Mouse (Mus musculus): ENCODE data around the gene Phb2. TPM values are rescaled to one million over a fixed set of nuclear protein-coding genes. Genes with fewer than 3 reads are reported as not detected.

Phb2 gene
- polyA plus RNA-seq (2014; fragmentation: Nextera tagmentation; extraction: Ambion mirVana): 335 and 336 TPM in 2 replicates

- peaks cover 20% of the 10 kb centered on the region for H3K36me3 ChIP-seq (ENCODE audit: control insufficient read depth, insufficient read depth, low read length)
- peak; percentile 95 for ATAC-seq (replicated peaks; ENCODE audit: insufficient number of reproducible peaks, low FRiP score, low TSS enrichment)
- no peaks in the 10 kb centered on the region for H3K9me3 ChIP-seq (replicated peaks; ENCODE audit: control insufficient read depth, low read length)
- peaks cover 13% of the 10 kb centered on the region for H3K4me1 ChIP-seq (ENCODE audit: control insufficient read depth, insufficient read depth, low read length)
- H3K27ac ChIP-seq (ENCODE audit: low read depth, low read length): peak within 1 kb of the TSS; percentile 64
- H3K4me3 ChIP-seq (ENCODE audit: low read depth, low read length): peak within 1 kb of the TSS; percentile 63
- H3K9ac ChIP-seq (ENCODE audit: low read depth, low read length): peak within 1 kb of the TSS; percentile 98
- peak within 1 kb of the TSS; percentile 92 for H3K4me2 ChIP-seq
- under 1% methylated on average over 71 of the region's 76 CpGs for WGBS (ENCODE audit: insufficient replicate concordance)
- no peaks in the 10 kb centered on the region for H3K27me3 ChIP-seq (ENCODE audit: control insufficient read depth, insufficient read depth, low read length)
Measured at GRCm38 (mm10) chr6:124711824-124712782, at the start of gene Phb2, which contains the start of gene Emg1. Gene Phb2 (plus strand): TSS chr6:124712336. Gene Emg1 (minus strand): TSS chr6:124712178.

GRCm38 (mm10) chr6:124662477-124663423 is 49.4 kb upstream of the Phb2 start, which contains the start of gene Lpcat3:
Gene Lpcat3 (plus strand): TSS chr6:124663027.
- Histone ChIP-seq H3K4me2 (peak within 1 kb of the TSS; percentile 91), H3K9me3 (replicated peaks; ENCODE audit: control insufficient read depth, low read length) (no peaks in the 10 kb centered on the region), H3K27me3 (ENCODE audit: control insufficient read depth, insufficient read depth, low read length) (no peaks in the 10 kb centered on the region), H3K4me1 (ENCODE audit: control insufficient read depth, insufficient read depth, low read length) (peaks cover 4% of the 10 kb centered on the region; the same call in 1 of the 2 replicates), H3K27ac (ENCODE audit: low read depth, low read length) (peak within 1 kb of the TSS; percentile 75), H3K36me3 (ENCODE audit: control insufficient read depth, insufficient read depth, low read length) (no peaks in the 10 kb centered on the region), H3K9ac (ENCODE audit: low read depth, low read length) (peak within 1 kb of the TSS; percentile 78), H3K4me3 (ENCODE audit: low read depth, low read length) (peak within 1 kb of the TSS; percentile 81)
- peak; percentile 99 for ATAC-seq (replicated peaks; ENCODE audit: insufficient number of reproducible peaks, low FRiP score, low TSS enrichment)
- under 1% methylated on average over 50 of the region's 87 CpGs for WGBS (ENCODE audit: insufficient replicate concordance)

- peak overlapping the region; percentile 81 for H3K4me3 ChIP-seq (ENCODE audit: low read depth, low read length)
- 13% methylated on average over 13 of the region's 13 CpGs for WGBS (ENCODE audit: insufficient replicate concordance)
- H3K9ac ChIP-seq (ENCODE audit: low read depth, low read length): peak overlapping the region; percentile 78
- no peak for ATAC-seq (replicated peaks; ENCODE audit: insufficient number of reproducible peaks, low FRiP score, low TSS enrichment)
- no peaks in the 10 kb centered on the region for H3K9me3 ChIP-seq (replicated peaks; ENCODE audit: control insufficient read depth, low read length)
- no peak overlapping the region for H3K27ac ChIP-seq (ENCODE audit: low read depth, low read length)
- H3K27me3 ChIP-seq (ENCODE audit: control insufficient read depth, insufficient read depth, low read length): no peaks in the 10 kb centered on the region
- H3K4me2 ChIP-seq: peak overlapping the region; percentile 91
- peaks cover 4% of the 10 kb centered on the region; the same call in 1 of the 2 replicates for H3K4me1 ChIP-seq (ENCODE audit: control insufficient read depth, insufficient read depth, low read length)
- no peaks in the 10 kb centered on the region for H3K36me3 ChIP-seq (ENCODE audit: control insufficient read depth, insufficient read depth, low read length)
Measured at GRCm38 (mm10) chr6:124663424-124663795, 48.7 kb upstream of the Phb2 start.

GRCm38 (mm10) chr6:124664256-124664655 is 47.9 kb upstream of the Phb2 start:
- WGBS (ENCODE audit: insufficient replicate concordance): 82% methylated on average over 7 of the region's 7 CpGs
- H3K4me3 ChIP-seq (ENCODE audit: low read depth, low read length): no peak overlapping the region

GRCm38 (mm10) chr6:124665011-124665410 is 47.1 kb upstream of the Phb2 start:
- Histone ChIP-seq H3K9ac (ENCODE audit: low read depth, low read length) (no peak overlapping the region), H3K27me3 (ENCODE audit: control insufficient read depth, insufficient read depth, low read length) (no peaks in the 10 kb centered on the region), H3K4me3 (ENCODE audit: low read depth, low read length) (no peak overlapping the region), H3K36me3 (ENCODE audit: control insufficient read depth, insufficient read depth, low read length) (no peaks in the 10 kb centered on the region), H3K27ac (ENCODE audit: low read depth, low read length) (no peak overlapping the region), H3K9me3 (replicated peaks; ENCODE audit: control insufficient read depth, low read length) (no peaks in the 10 kb centered on the region), H3K4me2 (no peak overlapping the region), H3K4me1 (ENCODE audit: control insufficient read depth, insufficient read depth, low read length) (peaks cover 4% of the 10 kb centered on the region; the same call in 1 of the 2 replicates)
- no peak for ATAC-seq (replicated peaks; ENCODE audit: insufficient number of reproducible peaks, low FRiP score, low TSS enrichment)
- WGBS (ENCODE audit: insufficient replicate concordance): 92% methylated on average over 10 of the region's 10 CpGs

More at GRCm38 (mm10) chr6:124664256-124664655, 47.9 kb upstream of the Phb2 start:
- H3K4me2 ChIP-seq: peak overlapping the region; percentile 91
- no peak for ATAC-seq (replicated peaks; ENCODE audit: insufficient number of reproducible peaks, low FRiP score, low TSS enrichment)
- H3K27ac ChIP-seq (ENCODE audit: low read depth, low read length): no peak overlapping the region
- no peaks in the 10 kb centered on the region for H3K9me3 ChIP-seq (replicated peaks; ENCODE audit: control insufficient read depth, low read length)
- no peaks in the 10 kb centered on the region for H3K36me3 ChIP-seq (ENCODE audit: control insufficient read depth, insufficient read depth, low read length)
- H3K27me3 ChIP-seq (ENCODE audit: control insufficient read depth, insufficient read depth, low read length): no peaks in the 10 kb centered on the region
- H3K9ac ChIP-seq (ENCODE audit: low read depth, low read length): no peak overlapping the region
- H3K4me1 ChIP-seq (ENCODE audit: control insufficient read depth, insufficient read depth, low read length): peaks cover 4% of the 10 kb centered on the region; the same call in 1 of the 2 replicates

GRCm38 (mm10) chr6:124669234-124669859 is 42.8 kb upstream of the Phb2 start:
- H3K4me1 ChIP-seq (ENCODE audit: control insufficient read depth, insufficient read depth, low read length): no peaks in the 10 kb centered on the region
- no peaks in the 10 kb centered on the region for H3K27me3 ChIP-seq (ENCODE audit: control insufficient read depth, insufficient read depth, low read length)
- no peak overlapping the region for H3K4me3 ChIP-seq (ENCODE audit: low read depth, low read length)
- WGBS (ENCODE audit: insufficient replicate concordance): 72% methylated on average over 11 of the region's 11 CpGs
- H3K9ac ChIP-seq (ENCODE audit: low read depth, low read length): no peak overlapping the region
- H3K4me2 ChIP-seq: no peak overlapping the region
- H3K9me3 ChIP-seq (replicated peaks; ENCODE audit: control insufficient read depth, low read length): no peaks in the 10 kb centered on the region
- no peak for ATAC-seq (replicated peaks; ENCODE audit: insufficient number of reproducible peaks, low FRiP score, low TSS enrichment)
- H3K27ac ChIP-seq (ENCODE audit: low read depth, low read length): no peak overlapping the region
- no peaks in the 10 kb centered on the region for H3K36me3 ChIP-seq (ENCODE audit: control insufficient read depth, insufficient read depth, low read length)

GRCm38 (mm10) chr6:124670281-124670900 is 41.7 kb upstream of the Phb2 start:
- H3K9ac ChIP-seq (ENCODE audit: low read depth, low read length): no peak overlapping the region
- H3K36me3 ChIP-seq (ENCODE audit: control insufficient read depth, insufficient read depth, low read length): no peaks in the 10 kb centered on the region
- no peaks in the 10 kb centered on the region for H3K4me1 ChIP-seq (ENCODE audit: control insufficient read depth, insufficient read depth, low read length)
- no peak for ATAC-seq (replicated peaks; ENCODE audit: insufficient number of reproducible peaks, low FRiP score, low TSS enrichment)
- no peak overlapping the region for H3K4me3 ChIP-seq (ENCODE audit: low read depth, low read length)
- no peaks in the 10 kb centered on the region for H3K27me3 ChIP-seq (ENCODE audit: control insufficient read depth, insufficient read depth, low read length)
- no peaks in the 10 kb centered on the region for H3K9me3 ChIP-seq (replicated peaks; ENCODE audit: control insufficient read depth, low read length)
- H3K4me2 ChIP-seq: no peak overlapping the region
- 82% methylated on average over 7 of the region's 7 CpGs for WGBS (ENCODE audit: insufficient replicate concordance)
- no peak overlapping the region for H3K27ac ChIP-seq (ENCODE audit: low read depth, low read length)
